Comparison of ENCODE assay signal across 10 mouse cellular contexts in the genomic region with DNA sequence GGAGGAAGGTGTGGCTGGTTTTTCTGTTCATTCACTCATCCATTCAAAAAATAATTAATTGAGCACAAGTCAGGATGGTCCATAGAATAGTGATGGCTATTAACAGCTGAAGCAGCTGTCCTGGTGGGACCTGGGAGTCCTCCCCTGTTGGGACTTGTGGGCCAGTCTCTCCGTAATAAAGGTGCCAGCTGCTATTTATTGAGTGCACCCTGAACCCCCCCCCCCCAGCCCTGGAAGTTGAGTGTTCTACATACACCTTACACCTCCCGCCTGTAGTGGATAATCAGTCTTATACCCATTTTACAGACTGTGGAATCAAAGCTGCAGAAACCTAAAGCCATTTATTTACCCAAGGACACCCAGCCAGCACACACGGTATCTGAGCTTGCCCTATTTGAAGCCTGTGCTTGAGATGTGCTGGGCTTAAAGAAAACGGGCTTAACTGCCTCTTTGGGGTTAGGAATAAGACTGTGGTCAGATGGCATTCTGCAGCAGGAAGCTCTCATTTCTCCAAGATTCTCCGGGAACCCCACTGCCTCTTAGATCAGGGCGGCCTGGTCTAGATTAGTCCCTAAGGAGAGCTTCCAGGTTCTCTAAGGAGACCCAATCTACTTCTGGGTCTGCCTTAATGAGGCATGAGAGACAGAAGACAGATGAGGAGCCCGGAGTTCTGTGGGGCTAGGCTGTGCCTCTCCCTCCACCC. TPM values are rescaled to one million over a fixed set of nuclear protein-coding genes. Genes with fewer than 3 reads are reported as not detected.
DNase-seq lines count a peak whose midpoint lies in the region; ATAC-seq and TF ChIP-seq lines count a peak whose summit lies in the region.
"Had no signal": no experiment of that assay in that cellular context is flagged by ENCODE, and none has a peak within 500 bp of the region (broad histone marks: within the 10 kb centered on the region; RNA-seq: fewer than 3 reads in every experiment).

No protein-coding gene starts in this region.

- no peak overlapping the region for H3K27ac ChIP-seq in heart, postnatal 0 days (ENCODE audit: low read depth)
- peak overlapping the region; percentile 92 for H3K27ac ChIP-seq in embryonic facial prominence, embryonic 14.5 days (replicated peaks; ENCODE audit: low read depth, low read length)
- peak overlapping the region; percentile 99 for H3K27ac ChIP-seq in limb, embryonic 10.5 days
- peak overlapping the region; percentile 100 for H3K27ac ChIP-seq in neural tube, embryonic 13.5 days (replicated peaks)
- H3K27ac ChIP-seq: liver, embryonic 12.5 days had no signal

- H3K4me1 ChIP-seq in heart, postnatal 0 days (ENCODE audit: control insufficient read depth, insufficient read depth), result peaks cover 9% of the 10 kb centered on the region; the same call in 1 of the 2 replicates
- H3K4me1 ChIP-seq in embryonic facial prominence, embryonic 14.5 days (ENCODE audit: control insufficient read depth, insufficient read depth, low read length), result peaks cover 41% of the 10 kb centered on the region
- peaks cover 81% of the 10 kb centered on the region for H3K4me1 ChIP-seq in limb, embryonic 10.5 days
- peaks cover 86% of the 10 kb centered on the region for H3K4me1 ChIP-seq in neural tube, embryonic 13.5 days (replicated peaks)

- no peak for TF ChIP-seq EP300 in heart, postnatal 0 days (IDR thresholded peaks at IDR 0.05; ENCODE audit: low read depth)

- no peaks in the 10 kb centered on the region for H3K9me3 ChIP-seq in heart, postnatal 0 days (replicated peaks; ENCODE audit: control insufficient read depth, low read length)
- H3K9me3 ChIP-seq in embryonic facial prominence, embryonic 14.5 days (ENCODE audit: control insufficient read depth, low read length), result no peaks in the 10 kb centered on the region
- no peaks in the 10 kb centered on the region for H3K9me3 ChIP-seq in limb, embryonic 10.5 days (replicated peaks)
- no peaks in the 10 kb centered on the region for H3K9me3 ChIP-seq in neural tube, embryonic 13.5 days
- H3K9me3 ChIP-seq: liver, embryonic 12.5 days had no signal

- no peak for ATAC-seq in heart, postnatal 0 days (ENCODE audit: insufficient read depth, low read depth)
- no peak; the same call in 1 of the 2 replicates for ATAC-seq in embryonic facial prominence, embryonic 14.5 days (ENCODE audit: low read depth)
- ATAC-seq in neural tube, embryonic 13.5 days (ENCODE audit: low read depth), result no peak
- ATAC-seq: liver, embryonic 12.5 days had no signal

- WGBS in heart, postnatal 0 days, result 81% methylated on average over 7 of the region's 7 CpGs
- WGBS in embryonic facial prominence, embryonic 14.5 days, result 33% methylated on average over 7 of the region's 7 CpGs
- WGBS in limb, embryonic 10.5 days, result 27% methylated on average over 7 of the region's 7 CpGs
- 22% methylated on average over 7 of the region's 7 CpGs for WGBS in neural tube, embryonic 13.5 days

- no peak overlapping the region for H3K4me3 ChIP-seq in heart, postnatal 0 days (ENCODE audit: low read depth, low read length)
- H3K4me3 ChIP-seq in embryonic facial prominence, embryonic 14.5 days (ENCODE audit: low read depth, low read length), result no peak overlapping the region
- H3K4me3 ChIP-seq in limb, embryonic 10.5 days, result peak overlapping the region; percentile 55
- peak overlapping the region; percentile 97 for H3K4me3 ChIP-seq in neural tube, embryonic 13.5 days

- no peaks in the 10 kb centered on the region; the same call in none of the 2 replicates for H3K27me3 ChIP-seq in heart, postnatal 0 days (ENCODE audit: control insufficient read depth, insufficient read depth, low read length)
- no peaks in the 10 kb centered on the region for H3K27me3 ChIP-seq in embryonic facial prominence, embryonic 14.5 days (replicated peaks; ENCODE audit: control insufficient read depth, insufficient read depth, low read length)
- H3K27me3 ChIP-seq in limb, embryonic 10.5 days (ENCODE audit: low read depth, poor library complexity, severe bottlenecking), result no peaks in the 10 kb centered on the region
- H3K27me3 ChIP-seq in neural tube, embryonic 13.5 days, result no peaks in the 10 kb centered on the region

- no peaks in the 10 kb centered on the region for H3K36me3 ChIP-seq in heart, postnatal 0 days (replicated peaks; ENCODE audit: control insufficient read depth, insufficient read depth, low read length)
- peaks cover 59% of the 10 kb centered on the region for H3K36me3 ChIP-seq in embryonic facial prominence, embryonic 14.5 days (ENCODE audit: control insufficient read depth, insufficient read depth, low read length)
- H3K36me3 ChIP-seq in limb, embryonic 10.5 days, result peaks cover 93% of the 10 kb centered on the region
- peaks cover 62% of the 10 kb centered on the region for H3K36me3 ChIP-seq in neural tube, embryonic 13.5 days

- no peak for DNase-seq in heart, postnatal 0 days (ENCODE audit: low spot score)
- DNase-seq in heart, adult 18-20 months, result no peak
- DNase-seq in embryonic facial prominence, embryonic 14.5 days (ENCODE audit: low spot score), result peak; percentile 17
- no peak for DNase-seq in limb, embryonic 10.5 days (ENCODE audit: low spot score)
- no peak for DNase-seq in thymus, postnatal 10 days (ENCODE audit: low spot score in 2 of 2)
- no peak for DNase-seq in adrenal gland, adult 18-20 months (ENCODE audit: low spot score in 2 of 2)
- DNase-seq in kidney, postnatal 10 days, result no peak

- no peak overlapping the region for H3K4me2 ChIP-seq in heart, postnatal 0 days (ENCODE audit: low read depth, low read length)
- peak overlapping the region; percentile 73 for H3K4me2 ChIP-seq in embryonic facial prominence, embryonic 14.5 days (ENCODE audit: low read depth, low read length)
- H3K4me2 ChIP-seq in neural tube, embryonic 13.5 days, result peak overlapping the region; percentile 93

- H3K9ac ChIP-seq in heart, postnatal 0 days (replicated peaks; ENCODE audit: low read depth, low read length), result peak overlapping the region; percentile 68; the same call in 1 of the 2 replicates
- peak overlapping the region; percentile 68 for H3K9ac ChIP-seq in embryonic facial prominence, embryonic 14.5 days (ENCODE audit: low read depth, low read length)
- H3K9ac ChIP-seq in neural tube, embryonic 13.5 days, result peak overlapping the region; percentile 100
- H3K9ac ChIP-seq: liver, embryonic 12.5 days had no signal

- no peak for TF ChIP-seq CTCF in heart, postnatal 0 days (IDR thresholded peaks at IDR 0.05; ENCODE audit: low read depth)

RNA-seq across cellular contexts. Expression of a gene that starts 8.0 kb away (rescaled TPM):
- total RNA-seq in heart, postnatal 0 days (2014; rRNA removed; ENCODE audit: low replicate concordance), result 2.5 and 5.6 TPM in 2 replicates
- polyA plus RNA-seq in heart, postnatal 0 days (2015; fragmentation: Nextera tagmentation; extraction: Ambion mirVana), result 0.99 and 1.1 TPM in 2 replicates
- total RNA-seq in heart, adult 18-20 months (2021), result under 1 TPM; 0.40 to 0.67 TPM
- polyA plus RNA-seq in embryonic facial prominence, embryonic 14.5 days (2014; fragmentation: Nextera tagmentation; extraction: Ambion mirVana), result 16.0 and 16.2 TPM in 2 replicates
- 54.0 and 60.6 TPM in 2 replicates for polyA plus RNA-seq in limb, embryonic 10.5 days (2016; fragmentation: Nextera tagmentation; extraction: Ambion mirVana)
- polyA plus RNA-seq in neural tube, embryonic 13.5 days (2015; fragmentation: Nextera tagmentation; extraction: Ambion mirVana), result 66.5 and 66.7 TPM in 2 replicates
- 10 to 100 TPM; 12.4 to 20.8 TPM for total RNA-seq in adrenal gland, adult 18-20 months (2021)

RNA-seq across cellular contexts. Expression of a gene that starts 28.7 kb away (rescaled TPM):
- total RNA-seq in heart, postnatal 0 days (2014; rRNA removed; ENCODE audit: low replicate concordance), result not detected in 2 replicates
- not detected in 2 replicates for polyA plus RNA-seq in heart, postnatal 0 days (2015; fragmentation: Nextera tagmentation; extraction: Ambion mirVana)
- total RNA-seq in heart, adult 18-20 months (2021), result not detected
- polyA plus RNA-seq in embryonic facial prominence, embryonic 14.5 days (2014; fragmentation: Nextera tagmentation; extraction: Ambion mirVana), result not detected in 2 replicates
- not detected in 2 replicates for polyA plus RNA-seq in limb, embryonic 10.5 days (2016; fragmentation: Nextera tagmentation; extraction: Ambion mirVana)
- polyA plus RNA-seq in neural tube, embryonic 13.5 days (2015; fragmentation: Nextera tagmentation; extraction: Ambion mirVana), result 0.95 TPM in 1 of 2 replicates, not detected in the other
- not detected for total RNA-seq in adrenal gland, adult 18-20 months (2021)
- total RNA-seq: gastrocnemius, adult 8-10 months had no signal

RNA-seq across cellular contexts. Expression of a gene that starts 47.1 kb away (rescaled TPM):
- 13.8 and 29.0 TPM in 2 replicates for total RNA-seq in heart, postnatal 0 days (2014; rRNA removed; ENCODE audit: low replicate concordance)
- polyA plus RNA-seq in heart, postnatal 0 days (2015; fragmentation: Nextera tagmentation; extraction: Ambion mirVana), result 14.5 and 15.4 TPM in 2 replicates
- total RNA-seq in heart, adult 18-20 months (2021), result 10 to 100 TPM; 13.6 to 19.5 TPM
- polyA plus RNA-seq in embryonic facial prominence, embryonic 14.5 days (2014; fragmentation: Nextera tagmentation; extraction: Ambion mirVana), result 13.9 and 20.3 TPM in 2 replicates
- polyA plus RNA-seq in limb, embryonic 10.5 days (2016; fragmentation: Nextera tagmentation; extraction: Ambion mirVana), result 16.0 and 18.5 TPM in 2 replicates
- 26.8 and 33.0 TPM in 2 replicates for polyA plus RNA-seq in neural tube, embryonic 13.5 days (2015; fragmentation: Nextera tagmentation; extraction: Ambion mirVana)
- total RNA-seq in adrenal gland, adult 18-20 months (2021), result 10 to 100 TPM; 18.1 to 21.2 TPM

Comparison
In these comparisons a context has a peak if more than half of its experiments do, and no peak if none do; other contexts are left out.
1. H3K4me3 ChIP-seq: peak in limb, embryonic 10.5 days (single experiment) and neural tube, embryonic 13.5 days (single experiment); none in heart, postnatal 0 days (single experiment) and embryonic facial prominence, embryonic 14.5 days (single experiment).
2. Peak in every context shown above with its lines, with median percentiles within 50 percentile points of each other: H3K9ac ChIP-seq.